Mouse (Mus musculus): ENCODE results near the gene Tmem106b. TPM values are rescaled to one million over a fixed set of nuclear protein-coding genes. Genes with fewer than 3 reads are reported as not detected.

The Tmem106b gene
- polyA plus RNA-seq (2012; rRNA removed), result 3.7 and 4.1 TPM in 2 replicates

GRCm38 (mm10) chr6:13069302-13070146 lies at the start of gene Tmem106b:
TSS of gene Tmem106b (plus strand) at chr6:13069759.

Other genes starting within 250 kb of the Tmem106b start
- not detected in 2 replicates for gene Vwde, start 155.2 kb downstream of the Tmem106b start, polyA plus RNA-seq (2012; rRNA removed)